Mouse (Mus musculus): ENCODE measurements around the gene Clec2d.

GRCm38 (mm10) chr6:129228935-129229773, 48.7 kb downstream of the Clec2d start:
- TF ChIP-seq CTCF (IDR thresholded peaks at IDR 0.05; ENCODE audit: insufficient read depth, low read length), result no peak
- no peak for TF ChIP-seq POLR2A (IDR thresholded peaks at IDR 0.05; ENCODE audit: borderline replicate concordance, extremely low read depth, low read depth, low read length)

Measured in lung, adult 2 months (tissue).